Mouse (Mus musculus): ENCODE data around the gene H2afv. TPM values are rescaled to one million over a fixed set of nuclear protein-coding genes. Genes with fewer than 3 reads are reported as not detected.

Gene H2afv
- polyA plus RNA-seq, 1 experiment from 2014 or later = 425 TPM

DNA sequence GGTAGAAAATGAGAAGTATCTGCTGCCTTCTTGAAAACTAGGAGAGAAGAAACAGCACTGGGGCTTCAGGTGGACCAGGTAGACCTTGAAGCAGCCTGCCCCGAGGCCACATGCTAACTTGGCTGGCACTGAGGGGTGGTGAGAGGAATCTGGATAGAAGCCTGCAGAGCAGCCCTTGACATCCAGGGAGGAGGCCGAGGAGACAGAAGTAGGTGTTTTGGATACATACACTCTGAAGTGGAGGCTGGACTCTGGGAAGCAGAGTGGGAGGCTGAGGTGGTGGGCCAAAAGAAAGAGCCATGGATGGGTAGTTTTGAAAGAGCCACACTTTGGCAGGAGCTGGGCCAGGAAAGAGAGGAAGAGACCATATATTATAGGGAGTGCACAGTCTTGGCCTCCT lies 35.0 kb upstream of the H2afv start:
- H3K36me3 ChIP-seq = no peaks in the 10 kb centered on the region
- no peaks in the 10 kb centered on the region for H3K4me1 ChIP-seq
- H3K27ac ChIP-seq = no peak overlapping the region
- no peaks in the 10 kb centered on the region for H3K27me3 ChIP-seq (replicated peaks)
- no peak overlapping the region for H3K9ac ChIP-seq
- H3K9me3 ChIP-seq = no peaks in the 10 kb centered on the region
- no peak overlapping the region for H3K4me2 ChIP-seq
- no peak overlapping the region for H3K4me3 ChIP-seq (replicated peaks)
- no peak for ATAC-seq (ENCODE audit: insufficient read depth, low FRiP score, low read depth)
- 71% methylated on average over 2 of the region's 2 CpGs for WGBS

DNA sequence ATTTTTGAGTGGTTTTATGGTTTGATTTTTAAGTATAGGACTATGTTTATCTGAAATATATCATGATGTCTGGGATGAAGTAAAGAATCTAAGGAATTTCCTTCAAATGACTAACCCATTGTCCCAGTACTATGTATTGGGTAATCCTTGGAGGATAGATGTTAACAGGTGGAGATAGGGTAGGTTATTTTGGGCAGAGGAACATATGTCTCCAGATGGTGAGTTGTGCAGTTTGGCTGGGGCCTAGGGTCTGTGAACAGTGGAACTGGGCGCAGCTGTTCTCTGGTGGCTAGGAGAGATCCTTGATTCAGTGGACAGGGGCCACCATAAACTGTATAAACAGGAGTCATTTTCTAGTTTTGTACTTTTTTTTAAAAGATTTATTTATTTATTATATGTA lies 33.1 kb upstream of the H2afv start:
- 0 out of 2 replicates have a peak, but pooled peaks cover under 1% of the 10 kb centered on the region for H3K4me1 ChIP-seq
- no peak overlapping the region for H3K9ac ChIP-seq
- H3K4me2 ChIP-seq = no peak overlapping the region
- no peaks in the 10 kb centered on the region for H3K9me3 ChIP-seq
- no peaks in the 10 kb centered on the region for H3K36me3 ChIP-seq
- H3K4me3 ChIP-seq (replicated peaks) = no peak overlapping the region
- no peak overlapping the region for H3K27ac ChIP-seq
- WGBS = 96% methylated on average over 1 of the region's 1 CpGs
- ATAC-seq (ENCODE audit: insufficient read depth, low FRiP score, low read depth) = no peak
- H3K27me3 ChIP-seq (replicated peaks) = no peaks in the 10 kb centered on the region

- Histone ChIP-seq H3K9me3 (no peaks in the 10 kb centered on the region), H3K36me3 (no peaks in the 10 kb centered on the region), H3K27me3 (replicated peaks) (no peaks in the 10 kb centered on the region), H3K4me3 (replicated peaks) (no peak overlapping the region), H3K4me2 (no peak overlapping the region), H3K4me1 (0 out of 2 replicates have a peak, but pooled peaks cover 3% of the 10 kb centered on the region), H3K27ac (no peak overlapping the region), H3K9ac (no peak overlapping the region)
- 74% methylated on average over 6 of the region's 6 CpGs for WGBS
- ATAC-seq (ENCODE audit: insufficient read depth, low FRiP score, low read depth) = no peak
Measured at GRCm38 (mm10) chr11:6476876-6477275, 32.6 kb upstream of the H2afv start.

GRCm38 (mm10) chr11:6475867-6476484 lies 31.7 kb upstream of the H2afv start, which contains the start of gene Purb:
Gene Purb (minus strand): TSS chr11:6475917.
- Histone ChIP-seq H3K9ac (peak within 1 kb of the TSS; percentile 58), H3K27ac (peak within 1 kb of the TSS; percentile 96), H3K4me3 (replicated peaks) (peak within 1 kb of the TSS; percentile 90), H3K9me3 (no peaks in the 10 kb centered on the region), H3K4me2 (peak within 1 kb of the TSS; percentile 63), H3K36me3 (no peaks in the 10 kb centered on the region), H3K27me3 (replicated peaks) (no peaks in the 10 kb centered on the region), H3K4me1 (peaks cover 7% of the 10 kb centered on the region; the same call in 1 of the 2 replicates)
- under 1% methylated on average over 59 of the region's 76 CpGs for WGBS
- ATAC-seq (ENCODE audit: insufficient read depth, low FRiP score, low read depth) = peak; percentile 96

DNA sequence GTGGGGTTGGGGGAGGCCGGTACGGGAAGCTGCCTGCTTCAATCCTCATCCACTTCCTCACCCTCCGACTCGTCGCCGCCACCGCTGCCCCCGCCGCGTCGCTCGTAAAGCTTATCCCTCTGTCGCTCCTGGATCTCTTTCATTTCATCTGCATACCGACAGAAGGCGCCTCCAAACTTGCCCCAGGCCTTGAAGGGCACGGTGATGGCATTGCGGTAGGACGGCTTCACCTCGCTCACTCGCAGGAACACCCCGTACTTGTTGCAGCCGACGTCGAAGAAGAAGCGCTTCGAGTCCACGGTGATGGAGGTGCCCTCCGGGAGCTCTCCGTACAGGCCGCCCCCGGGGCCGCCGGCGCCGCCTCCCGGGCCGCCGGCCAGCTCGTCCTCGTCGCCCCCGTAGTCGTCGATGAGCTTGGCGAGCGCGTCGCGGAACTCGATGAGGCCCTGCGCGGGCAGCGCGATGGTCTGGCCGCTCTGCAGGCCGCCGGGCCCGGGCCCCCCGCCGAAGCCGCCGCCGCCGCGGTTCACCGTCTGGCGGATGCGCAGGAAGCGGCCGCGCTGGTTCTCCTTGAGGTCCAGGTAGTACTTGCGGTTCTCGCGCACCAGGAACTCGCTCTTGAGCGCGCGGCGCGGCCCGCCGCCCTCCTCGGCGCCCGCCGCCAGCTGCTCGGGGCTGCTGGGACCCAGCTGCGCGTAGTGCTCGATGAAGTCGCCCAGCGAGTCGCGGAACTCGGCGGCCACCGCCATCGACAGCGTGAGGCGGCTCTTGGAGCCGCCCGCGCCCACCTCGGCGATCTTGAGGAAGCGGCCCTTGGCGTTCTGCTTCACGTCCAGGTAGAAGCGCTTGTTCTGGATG lies 30.9 kb upstream of the H2afv start:
- peak; percentile 44 for ATAC-seq (ENCODE audit: insufficient read depth, low FRiP score, low read depth)
- WGBS = under 1% methylated on average over 109 of the region's 109 CpGs

DNA sequence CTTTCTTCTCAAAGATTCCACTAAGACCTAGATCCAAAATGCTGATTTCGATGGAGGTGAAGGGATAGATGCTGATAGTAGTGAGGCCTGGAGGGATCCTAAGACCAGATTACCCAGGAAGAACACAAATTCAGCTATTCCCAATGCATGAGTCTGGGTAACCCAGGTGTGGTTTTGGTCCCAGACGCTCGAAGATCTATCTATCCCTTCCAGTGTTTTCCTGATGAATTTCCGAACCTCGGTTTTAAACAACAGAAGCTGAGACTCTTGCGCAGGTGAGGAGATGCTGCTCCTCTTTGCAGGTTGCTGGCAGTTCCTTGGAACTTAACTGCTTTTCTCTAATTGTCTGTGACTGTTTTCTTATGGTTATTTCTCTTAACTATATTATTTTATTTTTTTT lies 30.1 kb upstream of the H2afv start:
- no peaks in the 10 kb centered on the region for H3K27me3 ChIP-seq (replicated peaks)
- no peaks in the 10 kb centered on the region for H3K36me3 ChIP-seq
- peak overlapping the region; percentile 96; the same call in 1 of the 2 replicates for H3K27ac ChIP-seq
- peak overlapping the region; percentile 56 for H3K4me2 ChIP-seq
- H3K9ac ChIP-seq = peak overlapping the region; percentile 58; the same call in 1 of the 2 replicates
- ATAC-seq (ENCODE audit: insufficient read depth, low FRiP score, low read depth) = no peak
- H3K9me3 ChIP-seq = no peaks in the 10 kb centered on the region
- 19% methylated on average over 6 of the region's 6 CpGs for WGBS
- peak overlapping the region; percentile 90 for H3K4me3 ChIP-seq (replicated peaks)
- H3K4me1 ChIP-seq = peaks cover 12% of the 10 kb centered on the region; the same call in 1 of the 2 replicates

More for the DNA sequence above, 30.9 kb upstream of the H2afv start:
- peak overlapping the region; percentile 96 for H3K27ac ChIP-seq
- H3K4me2 ChIP-seq = peak overlapping the region; percentile 56
- H3K36me3 ChIP-seq = no peaks in the 10 kb centered on the region
- no peaks in the 10 kb centered on the region for H3K27me3 ChIP-seq (replicated peaks)
- H3K4me1 ChIP-seq = peaks cover 12% of the 10 kb centered on the region; the same call in 1 of the 2 replicates
- H3K9me3 ChIP-seq = no peaks in the 10 kb centered on the region
- H3K9ac ChIP-seq = peak overlapping the region; percentile 58
- H3K4me3 ChIP-seq (replicated peaks) = peak overlapping the region; percentile 90

- H3K4me1 ChIP-seq = peaks cover 12% of the 10 kb centered on the region; the same call in 1 of the 2 replicates
- ATAC-seq (ENCODE audit: insufficient read depth, low FRiP score, low read depth) = no peak
- no peaks in the 10 kb centered on the region for H3K9me3 ChIP-seq
- peak overlapping the region; percentile 51; the same call in 1 of the 2 replicates for H3K27ac ChIP-seq
- H3K36me3 ChIP-seq = peaks cover 2% of the 10 kb centered on the region
- H3K27me3 ChIP-seq (replicated peaks) = no peaks in the 10 kb centered on the region
- H3K4me3 ChIP-seq (replicated peaks) = peak overlapping the region; percentile 35
- peak overlapping the region; percentile 39; the same call in 1 of the 2 replicates for H3K9ac ChIP-seq
- H3K4me2 ChIP-seq = peak overlapping the region; percentile 60
Measured at GRCm38 (mm10) chr11:6472076-6472475, 27.8 kb upstream of the H2afv start.

DNA sequence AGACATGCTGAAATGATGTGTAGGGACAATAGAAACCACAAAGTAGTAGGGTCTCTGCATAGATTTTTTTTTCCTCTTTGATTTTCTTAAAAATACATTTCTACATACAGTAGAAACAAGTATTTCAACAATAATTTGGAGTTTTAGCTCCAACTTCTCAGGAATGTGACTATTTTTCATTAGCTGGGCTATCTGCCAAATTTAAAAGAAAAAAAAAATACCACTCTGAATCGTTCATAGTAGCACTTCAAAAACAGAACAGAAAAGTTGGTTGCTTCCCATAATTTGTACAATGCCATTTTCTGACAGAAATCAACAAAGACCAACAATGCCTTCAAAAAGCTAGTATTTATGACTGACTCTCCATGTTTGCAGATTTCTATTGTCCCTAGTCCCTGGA lies 27.2 kb upstream of the H2afv start:
- Histone ChIP-seq H3K9ac (no peak overlapping the region), H3K27me3 (replicated peaks) (no peaks in the 10 kb centered on the region), H3K4me2 (peak overlapping the region; percentile 60), H3K4me1 (peaks cover 12% of the 10 kb centered on the region; the same call in 1 of the 2 replicates), H3K27ac (peak overlapping the region; percentile 71), H3K4me3 (replicated peaks) (peak overlapping the region; percentile 31), H3K36me3 (peaks cover 8% of the 10 kb centered on the region), H3K9me3 (no peaks in the 10 kb centered on the region)
- WGBS = 11% methylated on average over 1 of the region's 1 CpGs
- no peak for ATAC-seq (ENCODE audit: insufficient read depth, low FRiP score, low read depth)

- Histone ChIP-seq H3K9me3 (no peaks in the 10 kb centered on the region), H3K4me1 (peaks cover 12% of the 10 kb centered on the region; the same call in 1 of the 2 replicates), H3K27me3 (replicated peaks) (no peaks in the 10 kb centered on the region), H3K9ac (no peak overlapping the region), H3K27ac (no peak overlapping the region), H3K4me3 (replicated peaks) (no peak overlapping the region; the same call in 1 of the 2 replicates), H3K36me3 (peaks cover 13% of the 10 kb centered on the region), H3K4me2 (peak overlapping the region; percentile 60)
- WGBS = 37% methylated on average over 2 of the region's 2 CpGs
- ATAC-seq (ENCODE audit: insufficient read depth, low FRiP score, low read depth) = no peak
Measured at GRCm38 (mm10) chr11:6471054-6471453, 26.8 kb upstream of the H2afv start.

DNA sequence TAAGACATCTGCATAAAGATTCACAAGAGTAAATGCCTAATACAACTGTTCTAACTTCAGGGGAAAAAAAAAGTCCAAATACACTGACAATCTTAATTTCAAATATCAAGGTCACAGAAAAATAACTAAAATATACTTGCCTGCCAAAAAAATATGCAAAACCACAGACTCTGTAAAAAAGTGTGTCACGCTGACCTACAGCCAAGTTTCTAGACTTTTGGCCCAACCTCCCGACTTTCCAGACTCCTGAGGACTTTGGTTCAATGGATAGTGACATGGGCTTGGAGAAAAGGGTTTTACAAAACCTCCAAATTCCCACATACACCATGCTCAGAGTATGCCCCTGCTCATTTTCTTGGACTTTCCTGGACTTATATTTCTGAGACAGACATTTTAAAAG lies 24.3 kb upstream of the H2afv start:
- Histone ChIP-seq H3K27ac (no peak overlapping the region), H3K36me3 (peaks cover 16% of the 10 kb centered on the region), H3K9ac (no peak overlapping the region), H3K4me1 (peaks cover 12% of the 10 kb centered on the region; the same call in 1 of the 2 replicates), H3K9me3 (no peaks in the 10 kb centered on the region), H3K27me3 (replicated peaks) (no peaks in the 10 kb centered on the region), H3K4me2 (no peak overlapping the region), H3K4me3 (replicated peaks) (no peak overlapping the region)
- no peak for ATAC-seq (ENCODE audit: insufficient read depth, low FRiP score, low read depth)
- WGBS = 69% methylated on average over 2 of the region's 2 CpGs

- peaks cover 16% of the 10 kb centered on the region for H3K36me3 ChIP-seq
Measured at GRCm38 (mm10) chr11:6465122-6465521, 20.9 kb upstream of the H2afv start.

More at GRCm38 (mm10) chr11:6465122-6465521, 20.9 kb upstream of the H2afv start:
- Histone ChIP-seq H3K27ac (no peak overlapping the region), H3K4me2 (no peak overlapping the region), H3K9me3 (no peaks in the 10 kb centered on the region), H3K27me3 (replicated peaks) (no peaks in the 10 kb centered on the region), H3K4me3 (replicated peaks) (no peak overlapping the region), H3K9ac (no peak overlapping the region), H3K4me1 (no peaks in the 10 kb centered on the region)
- ATAC-seq (ENCODE audit: insufficient read depth, low FRiP score, low read depth) = no peak
- WGBS = 27% methylated on average over 4 of the region's 4 CpGs
